Mouse (Mus musculus) small intestine, adult 2 months (tissue): ENCODE measurements around the gene Nova2.

ENCODE experiments used
- CTCF ChIP-seq: fragments of 200-500 bp; IDR thresholded peaks from 2 replicates; pipeline ENCODE4 v1.5.1; 2012; ENCODE audit warnings: low read depth, mild to moderate bottlenecking, control low read depth, inconsistent platforms, low read length, moderate library complexity, mixed read lengths; ENCODE audit not compliant: insufficient replicate concordance, insufficient read length; ENCODE audit errors: extremely low read depth
- POLR2A ChIP-seq: fragments of 200-500 bp; IDR thresholded peaks from 2 replicates; pipeline ENCODE4 v1.6.1; 2012; ENCODE audit warnings: low read depth, mild to moderate bottlenecking, control low read depth, inconsistent platforms, low read length, moderate library complexity

DNA sequence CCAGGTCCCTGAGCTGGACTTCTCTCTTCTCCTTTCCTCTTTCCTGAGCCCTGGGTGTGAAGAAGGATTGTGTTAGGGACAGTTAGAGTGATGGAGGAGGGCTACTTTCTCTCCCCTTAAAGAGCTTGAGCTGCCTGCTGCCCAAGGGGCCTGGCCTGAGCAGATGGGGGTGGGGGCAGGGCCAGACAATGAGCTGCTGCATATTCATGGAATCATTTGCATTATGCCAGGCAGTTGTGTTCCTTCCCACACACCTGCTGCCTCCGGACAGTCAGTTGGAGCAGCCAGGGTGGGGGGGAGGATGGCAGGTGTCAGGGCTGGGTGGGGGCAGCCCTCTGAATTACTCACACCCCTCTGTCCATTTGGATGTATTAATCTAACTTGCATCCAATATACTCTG is 16.7 kb downstream of the Nova2 start:
- no peak for TF ChIP-seq CTCF
- no peak for TF ChIP-seq POLR2A
